Mouse (Mus musculus) bone marrow macrophage, adult 2 months (primary cell): ENCODE results near the gene Txlna.

Experiments
- CTCF ChIP-seq: IDR thresholded peaks from 2 replicates; pipeline ENCODE4 v1.5.1; 2012; ENCODE audit warnings: low read depth, mild to moderate bottlenecking, low read length, moderate library complexity
- POLR2A ChIP-seq: IDR thresholded peaks from 2 replicates; pipeline ENCODE4 v1.6.1; 2012; ENCODE audit warnings: mild to moderate bottlenecking, low read depth, low read length, borderline replicate concordance

GRCm38 (mm10) chr4:129588865-129589264 lies 52.0 kb downstream of the Txlna start:
- TF ChIP-seq POLR2A (no peak), CTCF (no peak)
